Mouse (Mus musculus) lung, embryonic 14.5 days (tissue): ENCODE data around the gene Magel2. TPM values are rescaled to one million over a fixed set of nuclear protein-coding genes. Genes with fewer than 3 reads are reported as not detected.
A peak's percentile ranks its signal among the peaks of the same experiment; 100 is the strongest.

ENCODE experiments used
- ATAC-seq: fragments of 200-750 bp; cut with Nextera tagmentation; 2 replicates; pipeline ENCODE4 v1.8.0; 2017; ENCODE audit warnings: mild to moderate bottlenecking, moderate TSS enrichment, moderate library complexity; ENCODE audit not compliant: insufficient read depth
- DNase-seq: peaks from one replicate; pipeline ENCODE4 v3.0.0-alpha.2; 2015
- H3K27ac ChIP-seq: fragments of 300-500 bp; sonication (generic); 2 replicates; pipeline ENCODE4 v1.5.1; 2014; ENCODE audit warnings: low read depth, mild to moderate bottlenecking, moderate library complexity
- H3K27me3 ChIP-seq: fragments of 300-500 bp; sonication (generic); 2 replicates; pipeline ENCODE4 v1.6.1; 2014; ENCODE audit warnings: low read length, control low read depth; ENCODE audit not compliant: insufficient read depth
- H3K36me3 ChIP-seq: fragments of 300-500 bp; sonication (generic); 2 replicates; pipeline ENCODE4 v1.6.1; 2014; ENCODE audit warnings: control low read depth; ENCODE audit not compliant: insufficient read depth
- H3K4me1 ChIP-seq: fragments of 300-500 bp; sonication (generic); 2 replicates; pipeline ENCODE4 v1.6.1; 2014; ENCODE audit warnings: antibody characterized with exemption, control low read depth; ENCODE audit not compliant: insufficient read depth
- H3K4me2 ChIP-seq: fragments of 300-500 bp; sonication (generic); 2 replicates; pipeline ENCODE4 v1.6.1; 2014; ENCODE audit warnings: mild to moderate bottlenecking
- H3K4me3 ChIP-seq: fragments of 300-500 bp; sonication (generic); 2 replicates; pipeline ENCODE4 v1.5.1; 2014; ENCODE audit warnings: low read depth, low read length
- H3K9ac ChIP-seq: fragments of 300-500 bp; sonication (generic); 2 replicates; pipeline ENCODE4 v1.6.1; 2014
- H3K9me3 ChIP-seq: fragments of 300-500 bp; sonication (generic); 2 replicates; pipeline ENCODE4 v1.6.1; 2016; ENCODE audit warnings: low read depth, low read length, control low read depth
- CTCF ChIP-seq: IDR thresholded peaks from 2 replicates; pipeline ENCODE4 v1.5.1; 2016; ENCODE audit warnings: antibody characterized with exemption, low read depth
- WGBS: fragments of 180-500 bp; shearing (Covaris S2); extraction: QIAGEN DNeasy Blood & Tissue Kit; methylation state at CpG from one replicate; pipeline ENCODE4 v1.1.7; 2014; 5-methylcytosine and 5-hydroxymethylcytosine counted together
- polyA plus RNA-seq: library from polyadenylated mRNA; unstranded; fragments of >200 nt; fragmentation: Nextera tagmentation; extraction: Ambion mirVana; gene quantifications from 2 replicates; pipeline ENCODE4 v1.2.1, GENCODE M21; 2014

Magel2 gene
- polyA plus RNA-seq, 1 experiment from 2014 or later = 2.1 TPM

DNA sequence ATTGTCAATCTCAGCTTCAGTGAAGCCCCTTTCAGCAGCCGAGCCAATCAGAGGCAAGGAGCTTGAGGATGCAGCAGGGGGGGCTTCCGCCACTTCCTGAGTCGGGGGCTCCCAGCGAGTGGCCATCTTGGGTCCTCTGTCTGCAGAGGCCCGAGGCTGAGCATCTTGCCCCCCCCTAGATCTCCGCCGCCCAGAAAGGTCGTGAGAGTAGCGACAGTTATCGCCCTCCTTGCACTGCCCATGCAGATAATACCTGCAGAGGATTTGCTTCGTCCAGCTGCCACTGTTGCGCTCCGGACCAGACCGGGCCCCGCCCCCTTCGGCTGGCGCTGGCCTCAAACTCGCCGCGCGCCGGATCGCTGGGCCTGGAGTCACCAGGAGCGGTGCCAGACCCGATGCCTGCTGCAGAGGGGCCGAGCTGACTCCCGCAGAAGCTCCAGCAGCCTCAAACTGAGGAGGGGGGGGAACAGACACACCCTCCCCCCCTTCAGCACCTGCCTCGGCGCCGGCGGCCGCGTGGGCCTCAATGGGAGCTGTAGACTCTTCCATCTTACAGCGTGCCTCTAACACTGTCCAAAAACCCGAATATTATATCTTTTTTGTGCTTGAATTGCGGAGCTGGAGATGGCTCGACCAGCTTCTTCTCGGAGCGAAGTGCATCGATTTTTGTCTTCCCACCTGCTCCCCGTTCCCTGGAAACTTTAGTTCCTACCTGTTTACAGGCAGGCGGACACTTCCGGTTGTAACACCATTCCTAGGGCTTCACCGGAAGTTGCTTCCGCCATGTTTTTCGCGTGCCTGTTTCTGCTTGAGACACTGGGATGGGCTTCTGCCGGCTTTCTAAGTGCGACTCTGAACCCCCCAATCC, 42.9 kb downstream of the Magel2 start, which contains the start of gene Mkrn3:
TSS of gene Mkrn3 (minus strand) at position 647 of the 868 bp plus-strand sequence.
- ATAC-seq (peak; percentile 87), DNase-seq (peak; percentile 95)
- Histone ChIP-seq H3K9ac (peak within 1 kb of the TSS; percentile 71), H3K9me3 (no peaks in the 10 kb centered on the region), H3K27ac (no peak within 1 kb of the TSS), H3K4me3 (peak within 1 kb of the TSS; percentile 61), H3K36me3 (no peaks in the 10 kb centered on the region), H3K4me1 (no peaks in the 10 kb centered on the region), H3K27me3 (peaks cover 5% of the 10 kb centered on the region; the same call in 1 of the 2 replicates), H3K4me2 (peak within 1 kb of the TSS; percentile 70)
- no peak for TF ChIP-seq CTCF
- whole genome bisulfite sequencing = 21% methylated on average over 49 of the region's 49 CpGs

- TF ChIP-seq CTCF = no peak
- peak overlapping the region; percentile 48 for H3K4me2 ChIP-seq
Observed at GRCm38 (mm10) chr7:62420566-62420965, 43.8 kb downstream of the Magel2 start.

DNA sequence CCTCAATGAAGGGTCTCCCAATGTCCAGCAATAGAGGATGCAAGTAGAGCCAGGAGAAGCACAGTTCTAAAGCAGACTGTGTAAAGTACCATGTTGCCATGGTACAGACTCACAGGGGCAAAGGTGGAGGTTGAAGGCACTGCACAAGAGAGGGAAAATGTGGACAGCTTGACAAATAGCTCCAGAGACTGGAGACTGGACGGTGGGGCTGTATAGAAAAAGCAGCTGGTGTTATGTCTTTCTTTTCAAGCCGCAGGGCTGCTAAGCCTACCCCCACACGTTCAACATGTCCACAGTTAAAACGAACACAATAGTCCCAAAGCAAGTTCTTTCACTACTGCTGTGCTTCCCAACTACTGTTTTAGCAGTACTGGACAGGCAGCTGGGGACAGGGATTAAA, 46.4 kb downstream of the Magel2 start:
- no peaks in the 10 kb centered on the region for H3K4me1 ChIP-seq
- DNase-seq (no peak), ATAC-seq (no peak)
- no peak overlapping the region for H3K9ac ChIP-seq
- no peak overlapping the region for H3K4me3 ChIP-seq
- no peak overlapping the region for H3K4me2 ChIP-seq
- H3K27ac ChIP-seq = no peak overlapping the region
- no peaks in the 10 kb centered on the region for H3K9me3 ChIP-seq
- no peaks in the 10 kb centered on the region for H3K36me3 ChIP-seq
- peaks cover 5% of the 10 kb centered on the region; the same call in 1 of the 2 replicates for H3K27me3 ChIP-seq
- no peak for TF ChIP-seq CTCF
- WGBS = 46% methylated on average over 4 of the region's 4 CpGs

More at GRCm38 (mm10) chr7:62420566-62420965, 43.8 kb downstream of the Magel2 start:
- peaks cover 5% of the 10 kb centered on the region; the same call in 1 of the 2 replicates for H3K27me3 ChIP-seq
- no peaks in the 10 kb centered on the region for H3K4me1 ChIP-seq
- no peak overlapping the region for H3K4me3 ChIP-seq
- ATAC-seq = no peak
- WGBS = 71% methylated on average over 6 of the region's 6 CpGs
- H3K27ac ChIP-seq = no peak overlapping the region
- no peak for DNase-seq
- no peak overlapping the region for H3K9ac ChIP-seq
- H3K9me3 ChIP-seq = no peaks in the 10 kb centered on the region
- H3K36me3 ChIP-seq = no peaks in the 10 kb centered on the region

DNA sequence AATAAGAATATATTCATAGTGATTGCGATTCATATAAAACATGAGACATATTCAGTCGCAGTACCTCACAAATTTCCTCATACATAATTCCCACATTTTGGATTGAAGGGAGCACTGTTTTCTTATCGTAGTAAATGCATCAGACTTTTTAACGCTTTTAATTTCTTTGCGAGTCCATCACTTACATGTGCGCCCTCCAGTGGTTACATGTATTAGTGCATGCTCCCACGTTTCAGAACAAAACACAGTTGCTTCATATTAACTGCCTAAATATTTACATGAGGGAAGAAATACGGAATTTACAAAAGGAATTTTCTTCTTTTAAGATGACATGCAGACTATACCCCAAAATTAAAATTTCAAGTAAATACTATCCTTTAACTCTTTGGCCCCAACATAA, 51.5 kb downstream of the Magel2 start:
- ATAC-seq = no peak
- no peak overlapping the region for H3K4me3 ChIP-seq
- no peaks in the 10 kb centered on the region for H3K9me3 ChIP-seq
- H3K4me2 ChIP-seq = no peak overlapping the region
- no peaks in the 10 kb centered on the region for H3K4me1 ChIP-seq
- peak; percentile 69 for TF ChIP-seq CTCF
- H3K27ac ChIP-seq = no peak overlapping the region
- DNase-seq = peak; percentile 72
- no peak overlapping the region for H3K9ac ChIP-seq
- no peaks in the 10 kb centered on the region for H3K36me3 ChIP-seq
- WGBS = 16% methylated on average over 8 of the region's 8 CpGs
- H3K27me3 ChIP-seq = 0 out of 2 replicates have a peak, but pooled peaks cover under 1% of the 10 kb centered on the region

Other genes starting within 250 kb of the Magel2 start
- gene Ndn, start 30.4 kb upstream of the Magel2 start, polyA plus RNA-seq = 77.9 and 78.8 TPM in 2 replicates
- 4.6 and 5.1 TPM in 2 replicates for gene Mkrn3, start 43.1 kb downstream of the Magel2 start, polyA plus RNA-seq
- gene Peg12, start 87.5 kb downstream of the Magel2 start, polyA plus RNA-seq = 38.2 and 39.8 TPM in 2 replicates